Comparison of ENCODE assay signal across 9 mouse cellular contexts in the genomic region with DNA sequence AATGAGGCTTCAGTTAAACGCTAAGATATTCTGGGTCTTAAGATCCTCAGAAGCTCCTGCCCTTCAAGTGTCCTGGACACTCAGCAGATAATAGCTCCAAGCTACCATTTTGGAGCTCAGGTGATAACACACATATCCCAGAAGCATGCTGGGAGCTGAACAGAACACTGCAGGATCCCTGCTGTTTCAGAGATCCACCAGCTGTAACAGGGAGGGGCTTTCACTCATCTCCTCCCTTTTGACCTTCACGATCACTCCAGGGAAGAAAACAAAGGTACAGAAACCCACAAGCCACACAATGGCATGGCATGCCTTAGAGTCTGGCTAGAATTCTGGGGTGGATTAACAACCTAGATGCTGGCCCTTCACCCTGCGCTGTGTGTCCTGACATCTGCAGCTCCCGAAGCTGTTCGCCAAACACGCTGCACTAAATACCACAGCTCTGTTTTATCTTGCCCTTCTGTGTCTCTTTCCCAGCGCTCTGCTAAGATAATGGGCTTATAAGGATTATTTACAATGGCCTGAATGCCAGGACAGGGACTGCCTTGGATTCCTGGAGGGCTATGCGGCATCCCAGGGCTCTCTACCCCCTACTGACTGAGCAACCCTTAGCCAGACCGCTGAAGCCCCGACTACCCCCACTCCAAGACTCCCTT. TPM values are rescaled to one million over a fixed set of nuclear protein-coding genes. Genes with fewer than 3 reads are reported as not detected.
DNase-seq lines count a peak whose midpoint lies in the region; ATAC-seq lines count a peak whose summit lies in the region.
"Had no signal": no experiment of that assay in that cellular context is flagged by ENCODE, and none has a peak within 500 bp of the region (broad histone marks: within the 10 kb centered on the region; RNA-seq: fewer than 3 reads in every experiment).

No protein-coding gene starts in this region.

- ATAC-seq in hindbrain, embryonic 11.5 days (ENCODE audit: low FRiP score), result no peak
- ATAC-seq in neural tube, embryonic 12.5 days (ENCODE audit: low FRiP score, low read depth), result no peak

- H3K4me2 ChIP-seq in hindbrain, embryonic 11.5 days (replicated peaks; ENCODE audit: low read depth, low read length), result no peak overlapping the region
- H3K4me2 ChIP-seq in neural tube, embryonic 12.5 days (replicated peaks), result peak overlapping the region; percentile 24; the same call in 1 of the 2 replicates

- H3K9ac ChIP-seq in hindbrain, embryonic 11.5 days (ENCODE audit: low read depth, low read length), result no peak overlapping the region
- H3K9ac ChIP-seq in neural tube, embryonic 12.5 days, result no peak overlapping the region

- H3K9me3 ChIP-seq in hindbrain, embryonic 10.5 days, result no peaks in the 10 kb centered on the region
- H3K9me3 ChIP-seq in hindbrain, embryonic 11.5 days (ENCODE audit: control insufficient read depth, low read length), result no peaks in the 10 kb centered on the region
- H3K9me3 ChIP-seq in limb, embryonic 10.5 days (replicated peaks), result no peaks in the 10 kb centered on the region
- H3K9me3 ChIP-seq in neural tube, embryonic 12.5 days, result no peaks in the 10 kb centered on the region

- peak overlapping the region; percentile 67 for H3K27ac ChIP-seq in hindbrain, embryonic 10.5 days
- no peak overlapping the region for H3K27ac ChIP-seq in hindbrain, embryonic 11.5 days (ENCODE audit: low read depth, low read length)
- H3K27ac ChIP-seq in limb, embryonic 10.5 days, result peak overlapping the region; percentile 37
- no peak overlapping the region for H3K27ac ChIP-seq in neural tube, embryonic 12.5 days

- 6% methylated on average over 10 of the region's 10 CpGs for WGBS in hindbrain, embryonic 10.5 days
- 8% methylated on average over 10 of the region's 10 CpGs for WGBS in hindbrain, embryonic 11.5 days
- 9% methylated on average over 10 of the region's 10 CpGs for WGBS in limb, embryonic 10.5 days
- WGBS in neural tube, embryonic 12.5 days, result 7% methylated on average over 10 of the region's 10 CpGs

- DNase-seq in hindbrain, embryonic 10.5 days (ENCODE audit: low spot score), result no peak
- DNase-seq in hindbrain, embryonic 11.5 days (ENCODE audit: low spot score), result no peak
- DNase-seq in ZHBTc4 (ENCODE audit: low read depth, low spot score), result peak; percentile 95
- DNase-seq in limb, embryonic 10.5 days (ENCODE audit: low spot score), result no peak
- no peak for DNase-seq in frontal cortex, postnatal 36 days (ENCODE audit: low spot score in 2 of 2)
- no peak for DNase-seq in thymus, postnatal 14 days
- no peak for DNase-seq in ovary, postnatal 36 days (ENCODE audit: low spot score)
- DNase-seq: kidney, adult 9 months had no signal

- peaks cover 8% of the 10 kb centered on the region for H3K27me3 ChIP-seq in hindbrain, embryonic 10.5 days (ENCODE audit: insufficient read depth, poor library complexity, severe bottlenecking)
- no peaks in the 10 kb centered on the region for H3K27me3 ChIP-seq in hindbrain, embryonic 11.5 days (ENCODE audit: control insufficient read depth, insufficient read depth, low read length)
- H3K27me3 ChIP-seq in limb, embryonic 10.5 days (ENCODE audit: low read depth, poor library complexity, severe bottlenecking), result no peaks in the 10 kb centered on the region
- no peaks in the 10 kb centered on the region for H3K27me3 ChIP-seq in neural tube, embryonic 12.5 days (replicated peaks)

- no peak overlapping the region for H3K4me3 ChIP-seq in hindbrain, embryonic 10.5 days
- no peak overlapping the region for H3K4me3 ChIP-seq in hindbrain, embryonic 11.5 days (ENCODE audit: low read depth, low read length)
- H3K4me3 ChIP-seq in limb, embryonic 10.5 days, result no peak overlapping the region
- no peak overlapping the region for H3K4me3 ChIP-seq in neural tube, embryonic 12.5 days

- H3K36me3 ChIP-seq in hindbrain, embryonic 10.5 days, result peaks cover 21% of the 10 kb centered on the region
- H3K36me3 ChIP-seq in hindbrain, embryonic 11.5 days (ENCODE audit: control insufficient read depth, insufficient read depth, low read length), result no peaks in the 10 kb centered on the region
- H3K36me3 ChIP-seq in limb, embryonic 10.5 days, result peaks cover 21% of the 10 kb centered on the region
- no peaks in the 10 kb centered on the region for H3K36me3 ChIP-seq in neural tube, embryonic 12.5 days

- H3K4me1 ChIP-seq in hindbrain, embryonic 10.5 days (replicated peaks), result peaks cover 36% of the 10 kb centered on the region
- H3K4me1 ChIP-seq in hindbrain, embryonic 11.5 days (replicated peaks; ENCODE audit: control insufficient read depth, insufficient read depth, low read length), result no peaks in the 10 kb centered on the region
- H3K4me1 ChIP-seq in limb, embryonic 10.5 days, result peaks cover 18% of the 10 kb centered on the region
- H3K4me1 ChIP-seq in neural tube, embryonic 12.5 days, result peaks cover 11% of the 10 kb centered on the region

RNA-seq across cellular contexts. Expression of a gene that starts 36.8 kb away (rescaled TPM):
- polyA plus RNA-seq in hindbrain, embryonic 10.5 days (2016; fragmentation: Nextera tagmentation; extraction: Ambion mirVana), result 13.9 and 14.7 TPM in 2 replicates
- polyA plus RNA-seq in hindbrain, embryonic 11.5 days (2014; fragmentation: Nextera tagmentation; extraction: Ambion mirVana), result 10.9 and 12.3 TPM in 2 replicates
- polyA plus RNA-seq in limb, embryonic 10.5 days (2016; fragmentation: Nextera tagmentation; extraction: Ambion mirVana), result 11.8 and 14.8 TPM in 2 replicates
- 12.3 and 14.9 TPM in 2 replicates for polyA plus RNA-seq in neural tube, embryonic 12.5 days (2016; fragmentation: Nextera tagmentation; extraction: Ambion mirVana)

Comparison
In these comparisons a context has a peak if more than half of its experiments do, and no peak if none do; other contexts are left out.
1. H3K27ac ChIP-seq: peak in hindbrain, embryonic 10.5 days (single experiment) and limb, embryonic 10.5 days (single experiment); none in hindbrain, embryonic 11.5 days (single experiment) and neural tube, embryonic 12.5 days (single experiment).